Mouse (Mus musculus): Measurements from ENCODE around the gene Kif18b. TPM values are rescaled to one million over a fixed set of nuclear protein-coding genes. Genes with fewer than 3 reads are reported as not detected.

Kif18b gene
- polyA plus RNA-seq, 1 experiment from 2014 or later: 10.0 TPM

Other genes with a start within 250 kb of the Kif18b start
- 39.5 and 47.1 TPM in 2 replicates for gene Ccdc43, start 227.3 kb downstream of the Kif18b start, polyA plus RNA-seq (2014; fragmentation: Nextera tagmentation; extraction: Ambion mirVana)
- gene Adam11, start 163.7 kb downstream of the Kif18b start, polyA plus RNA-seq (2014; fragmentation: Nextera tagmentation; extraction: Ambion mirVana): 5.5 and 6.8 TPM in 2 replicates
- gene Gjc1, start 105.4 kb downstream of the Kif18b start, polyA plus RNA-seq (2014; fragmentation: Nextera tagmentation; extraction: Ambion mirVana): 57.0 and 64.8 TPM in 2 replicates
- not detected in 2 replicates for gene Higd1b, start 89.3 kb downstream of the Kif18b start, polyA plus RNA-seq (2014; fragmentation: Nextera tagmentation; extraction: Ambion mirVana)
- gene Eftud2, start 44.1 kb downstream of the Kif18b start, polyA plus RNA-seq (2014; fragmentation: Nextera tagmentation; extraction: Ambion mirVana): 148 and 168 TPM in 2 replicates
- gene Ccdc103, start 43.9 kb downstream of the Kif18b start, polyA plus RNA-seq (2014; fragmentation: Nextera tagmentation; extraction: Ambion mirVana): 1.3 and 1.7 TPM in 2 replicates
- not detected in 2 replicates for gene Fam187a, start 40.0 kb downstream of the Kif18b start, polyA plus RNA-seq (2014; fragmentation: Nextera tagmentation; extraction: Ambion mirVana)
- gene Gfap, start 24.2 kb downstream of the Kif18b start, polyA plus RNA-seq (2014; fragmentation: Nextera tagmentation; extraction: Ambion mirVana): 0.34 and 0.62 TPM in 2 replicates
- gene C1ql1, start 21.6 kb upstream of the Kif18b start, polyA plus RNA-seq (2014; fragmentation: Nextera tagmentation; extraction: Ambion mirVana): 9.4 and 11.1 TPM in 2 replicates
- 55.1 and 62.4 TPM in 2 replicates for gene Nmt1, start 103.1 kb upstream of the Kif18b start, polyA plus RNA-seq (2014; fragmentation: Nextera tagmentation; extraction: Ambion mirVana)
- 185 and 198 TPM in 2 replicates for gene Dcakd, start 103.2 kb upstream of the Kif18b start, polyA plus RNA-seq (2014; fragmentation: Nextera tagmentation; extraction: Ambion mirVana)
- gene Plcd3, start 176.5 kb upstream of the Kif18b start, polyA plus RNA-seq (2014; fragmentation: Nextera tagmentation; extraction: Ambion mirVana): 2.5 TPM in 2 replicates
- 17.7 and 20.4 TPM in 2 replicates for gene Acbd4, start 176.6 kb upstream of the Kif18b start, polyA plus RNA-seq (2014; fragmentation: Nextera tagmentation; extraction: Ambion mirVana)
- 7.6 and 7.7 TPM in 2 replicates for gene Hexim1, start 191.1 kb upstream of the Kif18b start, polyA plus RNA-seq (2014; fragmentation: Nextera tagmentation; extraction: Ambion mirVana)
- 7.3 and 9.1 TPM in 2 replicates for gene Hexim2, start 207.3 kb upstream of the Kif18b start, polyA plus RNA-seq (2014; fragmentation: Nextera tagmentation; extraction: Ambion mirVana)
- 1.7 and 2.3 TPM in 2 replicates for gene Fmnl1, start 246.0 kb upstream of the Kif18b start, polyA plus RNA-seq (2014; fragmentation: Nextera tagmentation; extraction: Ambion mirVana)

Data from stomach, embryonic 14.5 days (tissue).